Mouse (Mus musculus) ES-Bruce4 (cell line): Measurements from ENCODE around the gene Tmem62.

Experiments used
- CTCF ChIP-seq: IDR thresholded peaks from one replicate; pipeline ENCODE4 v1.8.1; 2011; ENCODE audit warnings: low read depth, low read length
- EP300 ChIP-seq: IDR thresholded peaks from 2 replicates; pipeline ENCODE4 v1.6.1; 2011; ENCODE audit warnings: low read depth, low read length; ENCODE audit not compliant: insufficient read depth
- POLR2A ChIP-seq: IDR thresholded peaks from one replicate; pipeline ENCODE4 v1.8.1; 2011; ENCODE audit warnings: low read length; ENCODE audit not compliant: insufficient read depth

- no peak for TF ChIP-seq POLR2A
- TF ChIP-seq CTCF, result no peak
- TF ChIP-seq EP300, result no peak
These were observed 1.3 kb downstream of the Tmem62 start for GRCm38 (mm10) chr2:120977926-120978692.
